Mouse (Mus musculus): ENCODE measurements around the gene Hbb-y. TPM values are rescaled to one million over a fixed set of nuclear protein-coding genes. Genes with fewer than 3 reads are reported as not detected.
"Not testable (repeated sequence)": the region's sequence is repeated elsewhere in the genome, so short reads cannot be mapped to it uniquely, and the experiment has no call there.

The Hbb-y gene
- polyA plus RNA-seq, 1 experiment from 2014 or later = 16,786 TPM

- Histone ChIP-seq H3K27ac (ENCODE audit: low read depth, low read length) (peak overlapping the region; percentile 84), H3K4me2 (no peak overlapping the region), H3K4me3 (ENCODE audit: low read depth, low read length) (no peak overlapping the region), H3K4me1 (replicated peaks; ENCODE audit: control insufficient read depth, insufficient read depth, low read length) (peaks cover 9% of the 10 kb centered on the region), H3K36me3 (ENCODE audit: control insufficient read depth, insufficient read depth, low read length) (no peaks in the 10 kb centered on the region), H3K9me3 (ENCODE audit: control insufficient read depth, low read length) (no peaks in the 10 kb centered on the region), H3K9ac (ENCODE audit: low read depth, low read length) (no peak overlapping the region), H3K27me3 (replicated peaks; ENCODE audit: control insufficient read depth, insufficient read depth, low read length) (no peaks in the 10 kb centered on the region)
- ATAC-seq (replicated peaks; ENCODE audit: low FRiP score) = no peak
- WGBS = 56% methylated on average over 3 of the region's 3 CpGs
- DNase-seq (ENCODE audit: low spot score) = no peak
Measured at GRCm38 (mm10) chr7:103810746-103811145, 42.3 kb downstream of the Hbb-y start.

- DNase-seq (ENCODE audit: low spot score) (no peak), ATAC-seq (replicated peaks; ENCODE audit: low FRiP score) (no peak)
- Histone ChIP-seq H3K9ac (ENCODE audit: low read depth, low read length) (peak overlapping the region; percentile 17), H3K9me3 (ENCODE audit: control insufficient read depth, low read length) (no peaks in the 10 kb centered on the region), H3K27ac (ENCODE audit: low read depth, low read length) (peak overlapping the region; percentile 96), H3K4me2 (peak overlapping the region; percentile 52), H3K27me3 (replicated peaks; ENCODE audit: control insufficient read depth, insufficient read depth, low read length) (no peaks in the 10 kb centered on the region), H3K36me3 (ENCODE audit: control insufficient read depth, insufficient read depth, low read length) (no peaks in the 10 kb centered on the region), H3K4me3 (ENCODE audit: low read depth, low read length) (no peak overlapping the region), H3K4me1 (replicated peaks; ENCODE audit: control insufficient read depth, insufficient read depth, low read length) (peaks cover 9% of the 10 kb centered on the region)
- 73% methylated on average over 1 of the region's 1 CpGs for WGBS
Measured at GRCm38 (mm10) chr7:103810296-103810695, 42.7 kb downstream of the Hbb-y start.

GRCm38 (mm10) chr7:103809801-103810155 lies 43.2 kb downstream of the Hbb-y start:
- no peak for DNase-seq (ENCODE audit: low spot score)
- H3K4me2 ChIP-seq = peak overlapping the region; percentile 52
- H3K9ac ChIP-seq (ENCODE audit: low read depth, low read length) = peak overlapping the region; percentile 17
- no peaks in the 10 kb centered on the region for H3K36me3 ChIP-seq (ENCODE audit: control insufficient read depth, insufficient read depth, low read length)
- ATAC-seq (replicated peaks; ENCODE audit: low FRiP score) = no peak
- no peaks in the 10 kb centered on the region for H3K9me3 ChIP-seq (ENCODE audit: control insufficient read depth, low read length)
- H3K27ac ChIP-seq (ENCODE audit: low read depth, low read length) = peak overlapping the region; percentile 96
- 38% methylated on average over 1 of the region's 1 CpGs for WGBS
- no peaks in the 10 kb centered on the region for H3K27me3 ChIP-seq (replicated peaks; ENCODE audit: control insufficient read depth, insufficient read depth, low read length)
- H3K4me1 ChIP-seq (replicated peaks; ENCODE audit: control insufficient read depth, insufficient read depth, low read length) = peaks cover 6% of the 10 kb centered on the region
- no peak overlapping the region for H3K4me3 ChIP-seq (ENCODE audit: low read depth, low read length)

DNA sequence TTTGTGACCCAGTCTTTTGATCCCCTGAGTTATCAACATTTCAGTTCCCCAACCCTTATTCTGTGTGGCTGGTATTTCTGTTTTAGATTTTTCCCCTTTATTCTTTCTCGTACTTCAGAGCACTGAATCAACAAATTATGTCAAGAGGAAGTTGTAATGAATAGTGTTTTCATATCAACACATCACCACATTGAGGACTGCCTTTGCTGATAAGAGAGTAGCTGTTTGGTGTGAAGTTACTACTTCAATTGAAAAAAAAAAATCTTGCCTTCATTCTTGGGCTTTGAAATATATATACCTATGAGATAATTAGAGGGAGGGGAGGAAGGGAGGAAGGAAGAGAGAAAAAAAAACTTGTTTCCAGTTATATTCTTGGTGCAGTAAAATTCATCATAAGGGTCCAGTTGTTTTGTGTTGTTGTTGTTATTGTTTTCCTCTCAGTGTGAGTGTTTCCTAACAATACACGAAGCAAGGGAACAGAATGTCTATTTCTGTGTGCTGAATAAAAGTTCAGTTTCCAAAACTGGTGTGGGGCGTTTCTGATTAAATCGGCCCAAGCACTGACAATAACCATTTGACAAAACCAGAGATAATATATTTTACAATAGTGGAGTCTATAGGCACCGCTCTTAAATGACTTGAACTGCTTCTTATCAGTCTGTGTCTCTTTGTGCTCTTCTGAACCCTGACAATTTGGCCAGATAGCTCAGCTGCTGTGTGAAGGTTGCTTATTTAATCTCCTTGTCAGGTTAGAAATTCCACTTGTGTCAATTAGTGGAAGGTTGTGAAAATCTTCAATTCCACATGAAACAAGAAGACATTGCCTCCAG lies 43.8 kb downstream of the Hbb-y start:
- Histone ChIP-seq H3K9ac (ENCODE audit: low read depth, low read length) (peak overlapping the region; percentile 44), H3K27me3 (replicated peaks; ENCODE audit: control insufficient read depth, insufficient read depth, low read length) (no peaks in the 10 kb centered on the region), H3K27ac (ENCODE audit: low read depth, low read length) (peak overlapping the region; percentile 96), H3K4me2 (peak overlapping the region; percentile 52), H3K9me3 (ENCODE audit: control insufficient read depth, low read length) (no peaks in the 10 kb centered on the region), H3K4me3 (ENCODE audit: low read depth, low read length) (0 out of 2 replicates have a peak overlapping the region, but pooled peaks have one; percentile 6), H3K36me3 (ENCODE audit: control insufficient read depth, insufficient read depth, low read length) (no peaks in the 10 kb centered on the region), H3K4me1 (replicated peaks; ENCODE audit: control insufficient read depth, insufficient read depth, low read length) (peaks cover 6% of the 10 kb centered on the region)
- ATAC-seq (replicated peaks; ENCODE audit: low FRiP score) (peak; percentile 51), DNase-seq (ENCODE audit: low spot score) (no peak)
- WGBS = 22% methylated on average over 5 of the region's 5 CpGs

- H3K9ac ChIP-seq (ENCODE audit: low read depth, low read length); H3K4me1 ChIP-seq (replicated peaks; ENCODE audit: control insufficient read depth, insufficient read depth, low read length); H3K9me3 ChIP-seq (ENCODE audit: control insufficient read depth, low read length); H3K27me3 ChIP-seq (replicated peaks; ENCODE audit: control insufficient read depth, insufficient read depth, low read length); H3K4me2 ChIP-seq; H3K36me3 ChIP-seq (ENCODE audit: control insufficient read depth, insufficient read depth, low read length); H3K4me3 ChIP-seq (ENCODE audit: low read depth, low read length); DNase-seq (ENCODE audit: low spot score); ATAC-seq (replicated peaks; ENCODE audit: low FRiP score): not testable (repeated sequence)
- H3K27ac ChIP-seq (ENCODE audit: low read depth, low read length) = peak overlapping the region; percentile 70
- 55% methylated on average over 2 of the region's 2 CpGs for WGBS
Measured at GRCm38 (mm10) chr7:103808120-103808519, 44.9 kb downstream of the Hbb-y start.

DNA sequence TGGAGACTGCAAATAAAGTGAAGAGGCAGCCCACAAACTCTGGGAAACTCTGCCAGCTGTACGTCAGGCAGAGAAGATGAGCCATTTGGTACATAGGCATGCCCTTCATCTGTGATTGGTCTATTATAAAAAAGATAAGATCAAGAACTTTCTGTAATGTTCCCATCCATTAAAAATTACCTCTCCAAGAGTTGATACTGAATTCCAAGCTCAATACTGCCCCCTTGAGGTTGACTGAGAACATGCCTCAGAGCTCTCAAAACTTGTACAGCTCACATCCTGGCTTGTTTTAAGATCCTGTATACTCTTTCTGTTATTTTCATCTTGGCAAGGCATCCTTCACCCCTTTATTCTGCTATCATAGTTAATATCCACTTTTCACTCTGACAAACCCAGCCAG lies 46.2 kb downstream of the Hbb-y start:
- Histone ChIP-seq H3K27me3 (replicated peaks; ENCODE audit: control insufficient read depth, insufficient read depth, low read length) (no peaks in the 10 kb centered on the region), H3K4me3 (ENCODE audit: low read depth, low read length) (no peak overlapping the region), H3K9me3 (ENCODE audit: control insufficient read depth, low read length) (no peaks in the 10 kb centered on the region), H3K4me2 (no peak overlapping the region), H3K9ac (ENCODE audit: low read depth, low read length) (no peak overlapping the region), H3K36me3 (ENCODE audit: control insufficient read depth, insufficient read depth, low read length) (no peaks in the 10 kb centered on the region), H3K4me1 (replicated peaks; ENCODE audit: control insufficient read depth, insufficient read depth, low read length) (peaks cover 6% of the 10 kb centered on the region), H3K27ac (ENCODE audit: low read depth, low read length) (peak overlapping the region; percentile 70; the same call in 1 of the 2 replicates)
- WGBS = 72% methylated on average over 1 of the region's 1 CpGs
- ATAC-seq (replicated peaks; ENCODE audit: low FRiP score) (no peak), DNase-seq (ENCODE audit: low spot score) (no peak)

Other genes with a start within 250 kb of the Hbb-y start
- not detected in 2 replicates for gene Olfr620, start 240.7 kb downstream of the Hbb-y start, polyA plus RNA-seq (2014; fragmentation: Nextera tagmentation; extraction: Ambion mirVana)
- not detected in 2 replicates for gene Olfr622, start 210.5 kb downstream of the Hbb-y start, polyA plus RNA-seq (2014; fragmentation: Nextera tagmentation; extraction: Ambion mirVana)
- gene Olfr623, start 189.5 kb downstream of the Hbb-y start, polyA plus RNA-seq (2014; fragmentation: Nextera tagmentation; extraction: Ambion mirVana) = not detected in 2 replicates
- gene Olfr624, start 182.0 kb downstream of the Hbb-y start, polyA plus RNA-seq (2014; fragmentation: Nextera tagmentation; extraction: Ambion mirVana) = 0.04 TPM in 1 of 2 replicates, not detected in the other
- not detected in 2 replicates for gene Olfr625-ps1, start 170.5 kb downstream of the Hbb-y start, polyA plus RNA-seq (2014; fragmentation: Nextera tagmentation; extraction: Ambion mirVana)
- not detected in 2 replicates for gene Olfr243, start 138.5 kb downstream of the Hbb-y start, polyA plus RNA-seq (2014; fragmentation: Nextera tagmentation; extraction: Ambion mirVana)
- not detected in 2 replicates for gene Olfr628, start 122.8 kb downstream of the Hbb-y start, polyA plus RNA-seq (2014; fragmentation: Nextera tagmentation; extraction: Ambion mirVana)
- not detected in 2 replicates for gene Olfr629, start 108.3 kb downstream of the Hbb-y start, polyA plus RNA-seq (2014; fragmentation: Nextera tagmentation; extraction: Ambion mirVana)
- gene Olfr630, start 95.9 kb downstream of the Hbb-y start, polyA plus RNA-seq (2014; fragmentation: Nextera tagmentation; extraction: Ambion mirVana) = not detected in 2 replicates
- gene Olfr69, start 81.6 kb downstream of the Hbb-y start, polyA plus RNA-seq (2014; fragmentation: Nextera tagmentation; extraction: Ambion mirVana) = not detected in 2 replicates
- not detected in 2 replicates for gene Olfr68, start 73.5 kb downstream of the Hbb-y start, polyA plus RNA-seq (2014; fragmentation: Nextera tagmentation; extraction: Ambion mirVana)
- not detected in 2 replicates for gene Olfr67, start 61.4 kb downstream of the Hbb-y start, polyA plus RNA-seq (2014; fragmentation: Nextera tagmentation; extraction: Ambion mirVana)
- gene Hbb-bt, start 39.2 kb downstream of the Hbb-y start, polyA plus RNA-seq (2014; fragmentation: Nextera tagmentation; extraction: Ambion mirVana) = 7,398 and 7,943 TPM in 2 replicates
- 9,439 and 11,024 TPM in 2 replicates for gene Hbb-bs, start 25.1 kb downstream of the Hbb-y start, polyA plus RNA-seq (2014; fragmentation: Nextera tagmentation; extraction: Ambion mirVana)
- not detected in 2 replicates for gene Hbb-bh2, start 12.7 kb downstream of the Hbb-y start, polyA plus RNA-seq (2014; fragmentation: Nextera tagmentation; extraction: Ambion mirVana)
- gene Hbb-bh1, start 10.1 kb downstream of the Hbb-y start, polyA plus RNA-seq (2014; fragmentation: Nextera tagmentation; extraction: Ambion mirVana) = 4,066 and 4,428 TPM in 2 replicates
- not detected in 2 replicates for gene Olfr66, start 33.0 kb upstream of the Hbb-y start, polyA plus RNA-seq (2014; fragmentation: Nextera tagmentation; extraction: Ambion mirVana)
- not detected in 2 replicates for gene Olfr64, start 41.3 kb upstream of the Hbb-y start, polyA plus RNA-seq (2014; fragmentation: Nextera tagmentation; extraction: Ambion mirVana)
- gene Olfr65, start 50.3 kb upstream of the Hbb-y start, polyA plus RNA-seq (2014; fragmentation: Nextera tagmentation; extraction: Ambion mirVana) = not detected in 2 replicates
- not detected in 2 replicates for gene Olfr631, start 75.6 kb upstream of the Hbb-y start, polyA plus RNA-seq (2014; fragmentation: Nextera tagmentation; extraction: Ambion mirVana)
- gene Olfr632, start 81.1 kb upstream of the Hbb-y start, polyA plus RNA-seq (2014; fragmentation: Nextera tagmentation; extraction: Ambion mirVana) = 0.12 TPM in 1 of 2 replicates, not detected in the other
- not detected in 2 replicates for gene Olfr633, start 91.2 kb upstream of the Hbb-y start, polyA plus RNA-seq (2014; fragmentation: Nextera tagmentation; extraction: Ambion mirVana)
- not detected in 2 replicates for gene Olfr635, start 117.9 kb upstream of the Hbb-y start, polyA plus RNA-seq (2014; fragmentation: Nextera tagmentation; extraction: Ambion mirVana)
- not detected in 2 replicates for gene Olfr638, start 145.5 kb upstream of the Hbb-y start, polyA plus RNA-seq (2014; fragmentation: Nextera tagmentation; extraction: Ambion mirVana)
- not detected in 2 replicates for gene Olfr639, start 164.1 kb upstream of the Hbb-y start, polyA plus RNA-seq (2014; fragmentation: Nextera tagmentation; extraction: Ambion mirVana)
- not detected in 2 replicates for gene Olfr640, start 172.4 kb upstream of the Hbb-y start, polyA plus RNA-seq (2014; fragmentation: Nextera tagmentation; extraction: Ambion mirVana)
- not detected in 2 replicates for gene Olfr641, start 182.2 kb upstream of the Hbb-y start, polyA plus RNA-seq (2014; fragmentation: Nextera tagmentation; extraction: Ambion mirVana)
- not detected in 2 replicates for gene Olfr642, start 199.4 kb upstream of the Hbb-y start, polyA plus RNA-seq (2014; fragmentation: Nextera tagmentation; extraction: Ambion mirVana)
- gene 4930516K23Rik, start 208.2 kb upstream of the Hbb-y start, polyA plus RNA-seq (2014; fragmentation: Nextera tagmentation; extraction: Ambion mirVana) = not detected in 2 replicates
- gene Olfr644, start 218.7 kb upstream of the Hbb-y start, polyA plus RNA-seq (2014; fragmentation: Nextera tagmentation; extraction: Ambion mirVana) = not detected in 2 replicates
- not detected in 2 replicates for gene Olfr645, start 232.2 kb upstream of the Hbb-y start, polyA plus RNA-seq (2014; fragmentation: Nextera tagmentation; extraction: Ambion mirVana)